Mouse (Mus musculus): ENCODE measurements around the gene Txnrd3. TPM values are rescaled to one million over a fixed set of nuclear protein-coding genes. Genes with fewer than 3 reads are reported as not detected.

The Txnrd3 gene
- 11.9 and 12.1 TPM in 2 replicates for polyA plus RNA-seq (2014; fragmentation: Nextera tagmentation; extraction: Ambion mirVana)

GRCm38 (mm10) chr6:89643798-89644270, at the start of gene Txnrd3:
Gene Txnrd3 (plus strand): TSS chr6:89643988.
- H3K4me1 ChIP-seq (ENCODE audit: control insufficient read depth, insufficient read depth, low read length), result 0 out of 2 replicates have a peak, but pooled peaks cover 2% of the 10 kb centered on the region
- no peaks in the 10 kb centered on the region for H3K27me3 ChIP-seq (replicated peaks; ENCODE audit: control insufficient read depth, insufficient read depth, low read length)
- ATAC-seq, result peak; percentile 90
- peak; percentile 89 for DNase-seq (ENCODE audit: low spot score)
- peak within 1 kb of the TSS; percentile 65 for H3K4me3 ChIP-seq (ENCODE audit: low read depth, low read length)
- no peaks in the 10 kb centered on the region for H3K9me3 ChIP-seq (replicated peaks; ENCODE audit: control insufficient read depth, low read length)
- peak within 1 kb of the TSS; percentile 81 for H3K4me2 ChIP-seq (ENCODE audit: low read length)
- H3K36me3 ChIP-seq (ENCODE audit: control insufficient read depth, insufficient read depth, low read length), result no peaks in the 10 kb centered on the region
- peak within 1 kb of the TSS; percentile 86 for H3K27ac ChIP-seq (ENCODE audit: low read depth, low read length)
- peak within 1 kb of the TSS; percentile 73 for H3K9ac ChIP-seq (ENCODE audit: low read length)
- under 1% methylated on average over 42 of the region's 51 CpGs for WGBS

GRCm38 (mm10) chr6:89595018-89595776, 48.6 kb upstream of the Txnrd3 start, which contains the start of gene Chchd6:
Gene Chchd6 (minus strand): TSS chr6:89595652.
- peak within 1 kb of the TSS; percentile 77 for H3K9ac ChIP-seq (ENCODE audit: low read length)
- DNase-seq (ENCODE audit: low spot score) (peak; percentile 97), ATAC-seq (peak; percentile 100)
- no peaks in the 10 kb centered on the region for H3K27me3 ChIP-seq (replicated peaks; ENCODE audit: control insufficient read depth, insufficient read depth, low read length)
- no peaks in the 10 kb centered on the region for H3K9me3 ChIP-seq (replicated peaks; ENCODE audit: control insufficient read depth, low read length)
- H3K4me1 ChIP-seq (ENCODE audit: control insufficient read depth, insufficient read depth, low read length), result no peaks in the 10 kb centered on the region; the same call in 1 of the 2 replicates
- 1% methylated on average over 56 of the region's 56 CpGs for WGBS
- no peak within 1 kb of the TSS; the same call in 1 of the 2 replicates for H3K27ac ChIP-seq (ENCODE audit: low read depth, low read length)
- H3K4me2 ChIP-seq (ENCODE audit: low read length), result peak within 1 kb of the TSS; percentile 70
- H3K4me3 ChIP-seq (ENCODE audit: low read depth, low read length), result peak within 1 kb of the TSS; percentile 71
- H3K36me3 ChIP-seq (ENCODE audit: control insufficient read depth, insufficient read depth, low read length), result no peaks in the 10 kb centered on the region

- DNase-seq (ENCODE audit: low spot score) (no peak), ATAC-seq (peak; percentile 44)
- Histone ChIP-seq H3K9me3 (replicated peaks; ENCODE audit: control insufficient read depth, low read length) (no peaks in the 10 kb centered on the region), H3K27me3 (replicated peaks; ENCODE audit: control insufficient read depth, insufficient read depth, low read length) (no peaks in the 10 kb centered on the region), H3K4me3 (ENCODE audit: low read depth, low read length) (peak overlapping the region; percentile 71; the same call in 1 of the 2 replicates), H3K36me3 (ENCODE audit: control insufficient read depth, insufficient read depth, low read length) (no peaks in the 10 kb centered on the region), H3K27ac (ENCODE audit: low read depth, low read length) (no peak overlapping the region), H3K4me2 (ENCODE audit: low read length) (peak overlapping the region; percentile 70), H3K9ac (ENCODE audit: low read length) (no peak overlapping the region; the same call in 1 of the 2 replicates), H3K4me1 (ENCODE audit: control insufficient read depth, insufficient read depth, low read length) (no peaks in the 10 kb centered on the region; the same call in 1 of the 2 replicates)
- 22% methylated on average over 5 of the region's 5 CpGs for WGBS
Measured at GRCm38 (mm10) chr6:89595777-89596146, 48.0 kb upstream of the Txnrd3 start.

GRCm38 (mm10) chr6:89596510-89596909, 47.3 kb upstream of the Txnrd3 start:
- Histone ChIP-seq H3K36me3 (ENCODE audit: control insufficient read depth, insufficient read depth, low read length) (no peaks in the 10 kb centered on the region), H3K4me3 (ENCODE audit: low read depth, low read length) (no peak overlapping the region), H3K4me1 (ENCODE audit: control insufficient read depth, insufficient read depth, low read length) (no peaks in the 10 kb centered on the region; the same call in 1 of the 2 replicates), H3K9ac (ENCODE audit: low read length) (no peak overlapping the region), H3K9me3 (replicated peaks; ENCODE audit: control insufficient read depth, low read length) (no peaks in the 10 kb centered on the region), H3K27me3 (replicated peaks; ENCODE audit: control insufficient read depth, insufficient read depth, low read length) (no peaks in the 10 kb centered on the region), H3K4me2 (ENCODE audit: low read length) (no peak overlapping the region), H3K27ac (ENCODE audit: low read depth, low read length) (no peak overlapping the region)
- WGBS, result 98% methylated on average over 1 of the region's 1 CpGs
- no peak for ATAC-seq
- DNase-seq (ENCODE audit: low spot score), result no peak

- H3K9ac ChIP-seq (ENCODE audit: low read length), result no peak overlapping the region
- no peaks in the 10 kb centered on the region for H3K36me3 ChIP-seq (ENCODE audit: control insufficient read depth, insufficient read depth, low read length)
- no peaks in the 10 kb centered on the region for H3K9me3 ChIP-seq (replicated peaks; ENCODE audit: control insufficient read depth, low read length)
- H3K4me2 ChIP-seq (ENCODE audit: low read length), result no peak overlapping the region
- DNase-seq (ENCODE audit: low spot score) (no peak), ATAC-seq (no peak)
- no peaks in the 10 kb centered on the region for H3K4me1 ChIP-seq (ENCODE audit: control insufficient read depth, insufficient read depth, low read length)
- no peak overlapping the region for H3K27ac ChIP-seq (ENCODE audit: low read depth, low read length)
- no peak overlapping the region for H3K4me3 ChIP-seq (ENCODE audit: low read depth, low read length)
- WGBS, result 68% methylated on average over 3 of the region's 3 CpGs
- H3K27me3 ChIP-seq (replicated peaks; ENCODE audit: control insufficient read depth, insufficient read depth, low read length), result no peaks in the 10 kb centered on the region
Measured at GRCm38 (mm10) chr6:89606096-89606495, 37.7 kb upstream of the Txnrd3 start.

GRCm38 (mm10) chr6:89607999-89608398, 35.8 kb upstream of the Txnrd3 start:
- Histone ChIP-seq H3K27ac (ENCODE audit: low read depth, low read length) (no peak overlapping the region), H3K9me3 (replicated peaks; ENCODE audit: control insufficient read depth, low read length) (no peaks in the 10 kb centered on the region), H3K9ac (ENCODE audit: low read length) (no peak overlapping the region), H3K4me2 (ENCODE audit: low read length) (no peak overlapping the region), H3K27me3 (replicated peaks; ENCODE audit: control insufficient read depth, insufficient read depth, low read length) (no peaks in the 10 kb centered on the region), H3K4me1 (ENCODE audit: control insufficient read depth, insufficient read depth, low read length) (peaks cover under 1% of the 10 kb centered on the region), H3K4me3 (ENCODE audit: low read depth, low read length) (no peak overlapping the region), H3K36me3 (ENCODE audit: control insufficient read depth, insufficient read depth, low read length) (no peaks in the 10 kb centered on the region)
- WGBS, result 57% methylated on average over 4 of the region's 4 CpGs
- DNase-seq (ENCODE audit: low spot score), result no peak
- ATAC-seq, result no peak

GRCm38 (mm10) chr6:89613336-89614106, 30.3 kb upstream of the Txnrd3 start:
- no peaks in the 10 kb centered on the region for H3K36me3 ChIP-seq (ENCODE audit: control insufficient read depth, insufficient read depth, low read length)
- 27% methylated on average over 15 of the region's 15 CpGs for WGBS
- H3K27me3 ChIP-seq (replicated peaks; ENCODE audit: control insufficient read depth, insufficient read depth, low read length), result no peaks in the 10 kb centered on the region
- no peak overlapping the region for H3K4me3 ChIP-seq (ENCODE audit: low read depth, low read length)
- peak overlapping the region; percentile 30; the same call in 1 of the 2 replicates for H3K4me2 ChIP-seq (ENCODE audit: low read length)
- DNase-seq (ENCODE audit: low spot score) (peak; percentile 95), ATAC-seq (peak; percentile 96)
- peak overlapping the region; percentile 95 for H3K27ac ChIP-seq (ENCODE audit: low read depth, low read length)
- H3K9me3 ChIP-seq (replicated peaks; ENCODE audit: control insufficient read depth, low read length), result no peaks in the 10 kb centered on the region
- H3K4me1 ChIP-seq (ENCODE audit: control insufficient read depth, insufficient read depth, low read length), result peaks cover 25% of the 10 kb centered on the region
- peak overlapping the region; percentile 45; the same call in 1 of the 2 replicates for H3K9ac ChIP-seq (ENCODE audit: low read length)

- H3K9ac ChIP-seq (ENCODE audit: low read length), result peak overlapping the region; percentile 45
- H3K4me2 ChIP-seq (ENCODE audit: low read length), result peak overlapping the region; percentile 30; the same call in 1 of the 2 replicates
- WGBS, result 18% methylated on average over 2 of the region's 2 CpGs
- H3K4me3 ChIP-seq (ENCODE audit: low read depth, low read length), result no peak overlapping the region
- no peaks in the 10 kb centered on the region for H3K36me3 ChIP-seq (ENCODE audit: control insufficient read depth, insufficient read depth, low read length)
- no peaks in the 10 kb centered on the region for H3K9me3 ChIP-seq (replicated peaks; ENCODE audit: control insufficient read depth, low read length)
- H3K4me1 ChIP-seq (ENCODE audit: control insufficient read depth, insufficient read depth, low read length), result peaks cover 25% of the 10 kb centered on the region
- no peaks in the 10 kb centered on the region for H3K27me3 ChIP-seq (replicated peaks; ENCODE audit: control insufficient read depth, insufficient read depth, low read length)
- H3K27ac ChIP-seq (ENCODE audit: low read depth, low read length), result peak overlapping the region; percentile 95
- no peak for DNase-seq (ENCODE audit: low spot score)
- peak; percentile 33; the same call in 1 of the 2 replicates for ATAC-seq
Measured at GRCm38 (mm10) chr6:89614107-89614471, 29.7 kb upstream of the Txnrd3 start.

Measured in forebrain, embryonic 14.5 days (tissue).